Mouse (Mus musculus) C2C12 (cell line): ENCODE results near the gene Catsperd.

Source experiments
- CTCF ChIP-seq: IDR thresholded peaks from one replicate; pipeline ENCODE4 v1.5.1; 2011; ENCODE audit not compliant: control insufficient read depth, insufficient read depth, insufficient read length
- FOSL1 ChIP-seq: IDR thresholded peaks from one replicate; pipeline ENCODE4 v1.8.0; 2011; ENCODE audit warnings: mild to moderate bottlenecking, low read length; ENCODE audit not compliant: poor library complexity, insufficient read depth, severe bottlenecking
- MAX ChIP-seq: IDR thresholded peaks from one replicate; pipeline ENCODE4 v1.6.1; 2011; ENCODE audit warnings: mild to moderate bottlenecking, control low read depth
- MYOD1 ChIP-seq: IDR thresholded peaks from one replicate; pipeline ENCODE4 v1.6.1; 2011; ENCODE audit warnings: low read depth; ENCODE audit not compliant: control insufficient read depth, insufficient read length
- MYOG ChIP-seq: IDR thresholded peaks from one replicate; pipeline ENCODE4 v1.6.1; 2011; ENCODE audit not compliant: control insufficient read depth, insufficient read length; ENCODE audit errors: extremely low read depth
- USF1 ChIP-seq: IDR thresholded peaks from one replicate; pipeline ENCODE4 v1.6.1; 2011; ENCODE audit warnings: low read depth, mild to moderate bottlenecking, control low read depth, moderate library complexity

DNA sequence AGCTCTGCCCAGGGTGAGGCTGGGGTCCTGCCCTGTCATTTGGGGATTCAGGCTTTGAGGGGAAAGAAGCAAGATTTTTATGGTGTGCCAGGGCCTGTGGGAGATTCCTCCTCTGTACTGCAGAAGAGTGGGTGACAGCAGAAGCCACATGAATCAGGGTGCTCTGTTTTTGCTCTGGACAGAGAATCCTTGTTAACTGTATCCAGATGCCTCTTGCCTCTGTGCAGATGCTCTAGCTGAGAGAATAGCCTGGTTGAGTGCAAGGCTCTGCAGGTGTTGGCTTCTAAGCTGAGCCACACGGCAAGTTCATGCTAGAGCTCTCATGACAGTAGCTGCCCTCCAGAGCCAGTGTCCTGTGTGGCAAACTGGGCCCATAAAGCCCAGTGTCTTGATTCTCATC lies 65.5 kb downstream of the Catsperd start:
- TF ChIP-seq USF1 (no peak), CTCF (no peak), MYOD1 (no peak), MAX (no peak), MYOG (no peak), FOSL1 (no peak)
